Mouse (Mus musculus) frontal cortex, postnatal 10 days (tissue): ENCODE measurements around the gene Rtraf.
"Not testable (repeated sequence)": the region's sequence is repeated elsewhere in the genome, so short reads cannot be mapped to it uniquely, and the experiment has no call there.

ENCODE experiments used
- DNase-seq, 2 experiments: peaks; one replicate each; pipeline ENCODE4 v3.0.0; 2022; ENCODE audit warnings: low spot score in 2 of 2, mixed read lengths in 1 of 2

The Rtraf gene

DNA sequence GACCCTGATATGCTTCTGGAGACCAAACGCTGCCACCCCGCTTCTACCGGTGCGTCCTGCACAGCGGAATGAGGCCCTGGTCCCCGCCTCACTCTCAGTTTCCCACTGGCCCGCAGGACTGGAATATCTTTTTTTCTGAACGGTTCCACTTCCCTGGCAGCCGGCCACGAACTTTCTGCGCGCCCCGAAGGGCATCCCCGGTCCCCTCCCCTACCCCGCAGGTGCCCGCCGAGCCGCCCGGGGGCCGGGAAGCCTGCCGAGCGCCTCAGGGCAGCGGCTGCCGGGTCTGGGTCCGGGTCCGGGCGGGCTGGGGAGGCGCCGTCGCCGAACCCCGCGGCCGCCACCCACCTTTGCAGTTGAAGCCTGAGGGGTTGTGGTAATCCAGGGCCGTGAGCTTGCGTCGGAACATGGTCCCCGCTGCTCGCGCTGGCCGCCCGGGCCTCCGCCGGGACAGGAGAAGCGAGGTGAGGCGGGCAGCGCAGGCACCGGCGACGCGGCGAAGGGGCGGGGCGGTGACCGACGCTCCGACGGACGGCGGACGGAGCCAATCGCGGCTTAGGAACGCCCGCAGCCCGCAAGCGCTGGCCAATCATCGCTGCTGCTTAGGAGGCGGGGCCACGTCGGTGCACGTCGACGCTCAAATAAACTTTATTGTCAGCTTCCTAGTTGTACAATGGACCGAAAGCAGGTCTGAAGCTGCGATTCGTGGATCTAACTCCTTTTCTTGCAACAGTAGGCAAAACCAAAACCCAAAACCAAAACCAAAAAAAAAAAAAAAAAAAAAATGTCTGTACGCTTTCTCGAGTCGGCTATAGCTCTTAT lies at the start of gene Rtraf:
Rtraf (minus strand) TSS at position 504 of the 822 bp plus-strand sequence.
- peak; percentile 81 to 92 for DNase-seq

DNA sequence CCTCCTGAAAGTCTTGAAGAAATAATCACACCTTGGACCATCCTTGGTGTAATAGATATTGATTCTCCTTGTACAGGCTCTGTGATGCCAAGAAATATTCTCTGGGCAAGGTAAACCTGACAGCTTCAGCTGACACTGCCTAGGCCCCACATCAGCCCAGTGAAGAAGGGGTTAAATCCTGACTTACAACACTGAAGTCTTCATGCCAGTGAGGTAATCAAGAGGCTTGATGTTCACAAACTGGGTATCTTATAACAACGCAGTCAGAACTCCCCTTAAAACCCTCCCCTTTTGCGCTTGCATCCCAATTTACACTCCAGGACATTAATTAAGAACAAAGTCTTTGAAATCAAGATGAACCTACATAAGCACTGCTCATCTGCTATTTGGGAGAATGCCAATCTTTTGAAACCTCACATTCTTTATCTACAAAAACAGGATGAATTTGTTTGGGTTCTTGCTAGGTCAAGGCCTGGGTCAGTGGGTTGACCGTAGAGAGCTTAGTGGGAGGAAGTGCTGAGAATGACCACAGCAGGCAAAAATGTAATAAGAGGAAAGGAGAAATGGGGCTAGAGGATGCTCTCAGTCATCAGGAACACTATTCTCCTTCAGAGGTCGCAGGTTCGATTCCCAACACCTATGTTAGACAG lies 43.8 kb upstream of the Rtraf start:
- DNase-seq = no peak

DNA sequence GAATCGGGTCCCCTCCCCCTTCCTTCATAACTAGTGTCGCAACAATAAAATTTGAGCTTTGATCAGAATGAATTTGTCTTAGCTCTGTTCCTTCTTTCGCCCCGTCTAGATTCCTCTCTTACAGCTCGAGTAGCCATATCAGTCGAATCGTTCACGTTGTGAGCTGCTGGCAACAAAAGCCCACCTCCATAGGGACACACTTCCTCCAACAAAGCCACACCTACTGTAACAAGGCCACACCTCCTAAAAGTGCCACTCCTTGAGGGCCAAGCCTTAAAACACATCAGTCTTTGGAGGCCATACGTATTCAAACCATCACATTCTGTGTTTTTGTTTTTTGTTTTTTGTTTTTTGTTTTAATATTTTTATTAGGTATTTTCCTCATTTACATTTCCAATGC lies 41.5 kb upstream of the Rtraf start:
- DNase-seq = not testable (repeated sequence)

DNA sequence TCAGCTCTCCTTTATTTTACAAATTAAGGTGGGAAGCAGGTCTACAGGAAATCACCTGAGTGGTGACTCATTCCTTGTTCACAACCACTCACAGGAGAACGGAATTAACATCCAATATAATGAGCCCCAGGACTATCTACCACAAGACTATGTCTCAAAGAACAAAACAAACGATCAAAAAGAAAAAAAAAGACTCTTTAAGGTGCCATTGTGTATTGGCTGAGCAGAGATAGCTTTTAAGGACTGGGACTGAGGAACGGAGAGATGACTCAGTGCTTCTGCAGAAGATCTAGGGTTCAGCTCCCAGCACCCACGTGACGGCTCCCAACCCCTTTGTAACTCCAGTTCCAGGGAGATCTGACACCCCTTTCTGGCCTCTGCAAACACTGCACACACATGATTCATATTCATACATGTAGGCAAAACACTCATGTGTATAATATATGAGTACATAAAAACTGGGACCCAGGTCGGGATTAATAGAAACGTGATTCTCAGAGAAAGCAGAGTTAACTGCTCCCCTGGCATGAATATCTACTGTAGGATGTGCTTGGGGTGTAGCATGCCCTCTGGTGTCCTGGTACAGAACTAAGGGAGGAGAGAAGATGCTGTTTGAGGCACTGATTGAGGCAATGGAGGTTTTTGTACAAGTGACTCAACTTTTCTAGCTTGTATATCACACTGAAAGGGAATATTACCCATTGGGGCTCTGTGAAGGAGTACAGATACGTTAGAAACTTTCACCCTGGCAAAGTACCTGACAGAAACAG lies 37.9 kb upstream of the Rtraf start:
- no peak for DNase-seq

DNA sequence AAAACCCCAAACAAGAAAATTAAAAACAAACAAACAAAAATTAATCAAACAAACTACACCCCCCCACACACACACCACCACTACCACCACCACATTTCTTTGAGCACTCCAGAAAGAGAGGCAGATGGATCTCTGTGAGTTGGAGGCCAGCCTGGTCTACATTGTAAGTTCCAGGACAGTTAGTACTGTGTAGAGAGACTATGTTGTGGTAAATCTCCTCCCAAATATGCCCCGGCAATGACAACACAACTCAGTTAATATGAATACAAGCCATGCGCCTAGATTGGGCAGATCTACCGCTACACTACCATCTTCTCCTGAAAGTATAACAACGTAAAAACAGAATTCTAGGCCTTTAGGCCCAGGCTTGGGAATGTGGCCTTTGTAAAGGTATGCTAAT lies 36.7 kb upstream of the Rtraf start:
- no peak for DNase-seq

DNA sequence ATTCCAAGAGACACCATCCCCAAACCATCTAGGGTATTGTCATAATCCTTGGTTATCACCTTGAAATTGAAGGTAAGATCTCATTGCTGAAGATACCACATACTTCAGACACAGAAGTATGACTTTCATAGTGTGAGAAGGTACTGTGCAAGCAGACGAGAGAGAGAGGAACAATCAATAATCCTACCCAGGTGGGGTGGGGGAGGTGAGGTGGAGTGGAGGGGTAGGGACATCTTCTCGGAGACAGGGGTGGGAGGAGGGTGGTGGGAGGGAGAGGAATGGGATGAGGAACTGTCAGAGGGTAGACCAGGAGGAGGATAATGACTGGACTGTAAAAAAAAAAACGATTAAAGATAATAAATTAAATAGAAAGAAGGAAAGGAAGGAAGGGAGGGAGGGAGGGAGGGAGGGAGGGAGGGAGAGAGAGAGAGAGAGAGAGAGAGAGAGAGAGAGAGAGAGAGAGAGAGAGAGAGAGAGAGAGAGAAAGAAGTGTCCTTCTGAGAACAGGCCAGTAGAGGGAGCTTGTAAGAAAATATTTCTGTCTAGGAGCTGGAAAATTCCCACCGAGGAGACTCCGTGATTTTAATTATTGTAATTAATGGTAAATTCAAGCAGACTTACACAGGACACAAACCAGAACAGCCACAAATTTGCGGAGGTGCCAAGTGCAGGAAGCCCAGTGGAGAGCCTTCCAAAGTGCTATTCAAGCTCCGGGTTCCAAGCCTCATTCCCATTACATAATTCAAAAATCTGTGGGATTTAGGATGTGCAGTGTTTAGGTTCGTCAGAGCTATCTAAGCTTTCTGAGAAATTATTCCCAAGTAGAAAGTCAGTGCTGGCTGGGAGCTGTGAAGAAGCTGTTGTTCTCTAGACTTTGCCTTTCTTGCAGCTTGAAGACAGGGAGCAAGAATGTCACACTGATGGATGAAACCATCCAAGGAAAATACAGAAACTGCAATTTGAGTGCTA lies 35.5 kb upstream of the Rtraf start:
- DNase-seq = no peak

DNA sequence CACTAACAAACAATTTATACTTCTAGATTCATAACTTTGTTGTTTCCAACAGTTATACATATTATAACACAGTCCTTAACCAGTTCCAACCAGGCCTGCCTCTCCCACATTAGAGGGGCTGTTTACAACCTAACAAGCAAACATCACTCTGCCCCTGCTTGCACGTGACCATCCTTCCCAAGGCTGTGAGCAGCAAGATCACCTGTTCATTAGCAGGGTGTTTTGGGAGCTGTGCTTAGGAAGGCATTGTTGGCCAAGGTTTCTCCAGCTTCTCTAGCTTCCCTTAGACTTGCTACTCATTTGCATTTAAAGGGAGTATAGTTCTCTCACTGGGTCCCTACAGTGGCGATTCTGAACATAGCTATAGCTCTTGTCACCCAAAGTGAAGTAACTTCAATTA lies 34.7 kb upstream of the Rtraf start:
- no peak for DNase-seq

DNA sequence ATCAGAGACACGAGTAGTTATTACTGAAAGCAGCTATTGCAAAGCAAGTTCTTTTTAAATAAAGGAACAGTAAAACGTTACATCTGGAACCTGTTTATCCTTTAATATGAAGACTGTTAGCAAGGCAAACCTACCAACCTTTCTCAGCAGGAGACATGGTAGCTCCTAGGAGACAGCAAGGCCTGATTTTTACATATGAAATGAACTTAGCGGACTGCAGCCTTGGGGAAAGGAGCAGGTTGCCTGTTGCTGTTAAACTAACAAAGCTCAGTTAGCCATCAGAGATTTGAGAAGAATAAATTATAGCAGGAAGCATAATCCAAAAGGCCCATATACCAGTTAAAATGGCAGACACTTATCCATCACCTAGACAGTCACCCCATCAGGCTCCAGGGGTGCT lies 29.8 kb upstream of the Rtraf start:
- DNase-seq = no peak

DNA sequence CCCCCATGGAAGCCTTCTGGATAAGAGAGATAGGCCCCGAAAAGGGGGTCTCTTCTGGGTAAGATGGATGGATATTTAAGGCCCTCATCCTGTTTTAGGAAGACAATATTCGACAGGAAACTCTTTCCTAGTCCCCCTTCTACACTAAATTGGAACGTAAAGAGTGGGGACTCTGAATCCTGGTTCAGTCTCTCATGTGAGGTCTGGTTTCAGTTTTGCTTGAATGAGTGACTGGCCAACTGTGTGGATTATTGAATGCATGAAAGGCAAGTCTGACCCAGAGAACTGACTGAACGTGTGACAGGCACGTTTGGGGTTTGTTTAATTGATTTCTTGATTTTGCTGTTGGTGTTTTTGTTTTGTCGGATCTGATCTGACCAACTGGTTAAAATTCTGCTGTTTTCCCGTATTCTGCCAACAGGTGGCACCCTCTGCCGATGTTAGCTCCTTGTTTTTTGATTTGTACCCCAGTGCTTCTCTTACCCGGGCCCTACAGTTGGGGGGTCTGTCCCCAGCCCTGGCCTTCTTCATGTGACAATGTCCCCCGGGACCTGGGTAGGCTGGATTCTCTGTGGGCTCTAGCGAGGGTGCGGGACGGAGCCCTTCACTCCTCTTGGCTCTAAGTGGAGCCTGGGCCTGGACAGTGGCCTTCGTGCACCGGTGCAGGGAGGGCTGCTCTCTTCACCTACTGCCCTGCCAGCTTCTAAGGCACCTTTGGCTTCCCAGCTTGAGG lies 16.1 kb upstream of the Rtraf start:
- peak; percentile 25 to 67 for DNase-seq

DNA sequence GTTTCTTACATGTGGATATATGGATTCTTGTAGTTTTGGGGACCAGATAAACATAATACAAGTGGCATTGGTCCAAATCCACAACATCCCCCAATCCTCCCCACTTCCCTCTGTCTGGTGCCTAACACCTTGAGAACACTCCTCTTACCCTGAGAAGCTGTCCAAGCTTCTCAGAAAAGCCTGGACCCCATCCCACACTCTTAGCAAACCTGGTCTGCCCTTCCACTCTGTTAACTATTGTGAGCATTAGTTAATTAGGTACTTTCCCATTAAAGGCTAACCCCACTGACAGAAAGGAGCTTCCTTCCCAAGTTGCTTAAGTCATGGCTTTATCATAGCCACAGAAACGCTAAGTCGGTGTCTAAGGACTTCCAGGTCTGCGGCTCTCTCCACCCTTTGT lies 12.7 kb upstream of the Rtraf start:
- DNase-seq = no peak

DNA sequence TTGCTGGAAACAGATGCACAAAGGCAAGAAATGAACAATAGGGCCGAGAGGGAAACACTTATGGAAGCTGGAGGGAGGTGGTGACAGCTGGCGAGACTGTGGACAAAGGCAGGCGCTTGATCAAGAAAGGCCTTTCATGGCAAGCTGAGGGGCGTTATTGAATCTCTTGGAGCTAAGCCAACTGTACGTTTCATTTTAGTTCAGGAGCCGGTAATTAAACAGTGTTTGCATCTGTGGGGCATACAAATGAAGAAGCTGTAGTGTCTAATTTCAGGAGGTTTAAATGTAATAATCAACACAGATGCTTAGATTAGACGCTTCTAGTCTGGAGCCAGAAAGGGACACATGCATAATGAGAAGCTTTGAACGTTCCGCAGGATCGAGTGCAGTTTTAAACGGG lies 1.9 kb upstream of the Rtraf start:
- no peak for DNase-seq

DNA sequence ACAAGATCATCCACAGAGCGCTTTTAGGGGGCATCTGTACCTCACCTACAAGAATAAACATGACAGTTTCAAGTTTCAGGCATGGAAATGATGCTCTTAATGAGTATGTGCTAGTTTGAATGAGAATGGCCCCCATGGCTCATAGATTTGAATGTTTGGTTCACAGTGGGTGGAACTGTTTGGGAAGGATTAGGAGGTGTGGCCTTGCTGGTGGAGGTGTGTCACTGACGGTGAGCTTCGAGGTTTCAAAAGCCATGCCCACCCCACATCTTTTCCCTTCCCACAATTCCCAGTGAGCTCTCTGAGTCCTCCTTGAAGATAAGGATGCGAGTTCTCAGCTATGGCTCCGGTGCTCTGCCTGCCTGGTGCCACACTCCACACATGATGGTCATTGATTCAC lies 1.9 kb downstream of the Rtraf start:
- no peak for DNase-seq

DNA sequence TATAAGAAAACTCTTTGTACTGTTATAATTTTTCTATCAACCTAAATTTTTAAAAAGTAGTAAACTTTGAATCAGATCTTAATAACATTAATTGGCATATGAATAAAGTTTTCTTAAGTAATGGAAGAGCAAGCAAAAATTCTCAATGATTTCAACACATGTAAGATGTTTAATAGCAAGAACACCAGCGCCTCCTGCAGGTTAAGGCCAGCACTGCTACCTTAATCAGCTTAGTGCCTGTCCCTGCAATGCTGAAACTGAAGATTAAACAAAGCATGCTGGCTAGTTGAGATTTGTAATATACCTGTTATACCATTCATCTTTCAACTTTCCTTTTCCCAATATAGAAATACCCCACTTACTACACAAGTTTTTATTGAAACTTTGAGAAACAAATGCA lies 5.7 kb downstream of the Rtraf start:
- DNase-seq = peak in 1 of 2 experiments; percentile 77

DNA sequence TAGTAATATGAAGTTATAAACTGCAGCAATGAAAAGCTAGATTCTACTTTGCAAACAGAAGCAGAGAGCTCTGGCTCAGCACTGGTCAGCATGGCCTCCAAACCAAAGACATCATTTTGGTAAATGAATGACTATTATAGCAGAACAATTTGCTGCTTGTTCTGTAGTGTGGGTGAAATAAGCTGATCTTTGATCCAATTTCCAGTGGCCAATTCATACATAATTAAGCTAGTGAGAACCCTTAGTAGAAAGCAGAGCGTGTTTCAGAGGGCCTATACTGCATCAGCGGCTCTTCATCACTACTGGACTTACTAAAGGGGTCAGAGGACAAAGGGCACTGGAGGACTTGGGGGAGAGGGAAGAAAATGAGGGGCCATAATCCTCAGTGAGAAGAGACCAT lies 10.6 kb downstream of the Rtraf start:
- no peak for DNase-seq

DNA sequence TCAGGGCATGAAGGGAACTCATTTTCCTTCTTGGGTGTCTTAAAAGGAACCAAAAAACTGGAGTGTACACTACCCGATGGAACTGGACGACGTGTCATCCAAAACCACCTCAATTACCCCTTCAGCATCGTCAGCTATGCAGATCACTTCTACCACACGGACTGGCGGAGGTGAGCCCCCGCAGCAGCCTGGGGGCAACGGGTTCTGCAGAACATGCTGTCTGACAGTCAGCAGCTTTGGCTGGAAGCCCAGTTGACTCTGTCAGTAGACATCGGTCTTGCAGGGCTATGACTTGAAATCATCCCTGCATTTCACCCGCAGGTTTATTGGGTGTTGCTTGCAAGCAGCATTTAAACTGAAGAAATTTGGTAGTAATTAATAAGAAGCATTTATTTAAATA lies 13.7 kb downstream of the Rtraf start:
- no peak for DNase-seq

DNA sequence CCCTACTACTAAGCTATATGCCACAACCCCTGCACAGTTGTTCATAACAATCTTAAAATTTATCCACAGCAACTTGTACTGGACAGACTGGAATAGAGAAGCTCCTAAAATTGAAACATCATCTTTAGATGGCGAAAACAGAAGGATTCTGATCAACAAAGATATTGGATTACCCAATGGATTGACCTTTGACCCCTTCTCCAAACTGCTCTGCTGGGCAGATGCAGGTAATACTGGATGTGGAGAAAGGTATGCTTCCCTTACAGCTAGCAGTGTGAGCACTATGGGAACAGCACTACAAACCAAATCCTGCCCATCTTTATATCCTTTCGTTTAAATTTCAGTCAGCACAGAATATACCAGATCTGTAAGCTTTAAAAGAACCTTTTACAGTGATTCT lies 15.8 kb downstream of the Rtraf start:
- DNase-seq = no peak

DNA sequence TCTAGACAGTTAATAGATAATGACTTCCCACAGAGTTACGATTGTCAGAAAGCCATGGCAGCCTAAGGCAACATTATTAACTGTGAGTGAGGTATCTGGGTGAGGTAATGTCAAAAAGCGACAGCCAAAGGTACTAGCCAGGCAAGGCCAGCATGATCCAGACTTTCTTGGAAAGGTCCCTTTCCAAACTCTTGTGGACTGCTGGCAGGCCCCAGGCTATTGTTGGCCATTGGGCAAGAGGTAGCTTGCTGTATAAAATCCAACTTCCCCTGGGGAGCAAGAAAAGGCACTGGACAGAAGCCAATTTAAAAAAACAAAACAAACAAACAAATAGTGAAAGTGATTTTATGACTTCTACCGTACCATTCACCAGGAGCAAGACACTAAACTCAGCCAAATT lies 16.3 kb downstream of the Rtraf start:
- DNase-seq = no peak

DNA sequence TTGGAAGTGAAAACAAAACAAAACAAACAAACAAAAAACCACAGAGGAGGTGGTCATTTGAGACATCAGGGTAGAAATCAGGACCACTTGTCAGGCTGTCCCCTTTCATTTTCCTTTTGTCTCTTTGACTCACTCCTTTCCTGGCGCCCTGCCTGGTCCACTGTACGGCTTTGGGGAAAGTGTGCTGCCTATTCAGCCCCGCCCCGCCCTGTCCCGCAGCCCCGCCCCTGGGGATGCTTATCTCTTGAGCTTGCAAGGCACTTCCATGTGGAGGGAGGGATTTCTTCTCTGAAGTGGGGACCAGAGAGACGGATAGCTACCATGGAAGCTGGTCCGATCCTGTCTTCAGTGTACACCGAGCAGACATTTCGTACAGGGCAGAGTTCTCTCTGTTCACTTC lies 20.0 kb downstream of the Rtraf start:
- no peak for DNase-seq

DNA sequence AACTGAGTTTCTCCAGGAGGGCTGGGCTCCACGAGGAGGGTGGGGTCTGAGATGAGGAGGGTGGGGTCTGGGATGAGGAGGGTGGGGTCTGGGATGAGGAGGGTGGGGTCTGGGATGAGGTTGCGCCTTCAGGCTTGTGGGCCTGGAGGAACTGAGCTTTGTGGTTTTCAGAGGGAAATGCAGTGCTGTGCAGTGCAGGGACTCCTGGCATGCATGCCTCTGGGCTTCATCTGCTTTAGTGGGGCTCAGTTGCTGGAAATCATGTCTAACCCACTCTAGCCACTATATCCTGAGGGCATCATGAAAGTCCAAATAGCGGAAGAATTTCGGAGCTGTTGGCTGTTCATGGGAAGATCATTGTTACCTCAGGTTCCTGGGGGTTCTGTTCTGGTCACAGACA lies 20.4 kb downstream of the Rtraf start:
- no peak for DNase-seq

DNA sequence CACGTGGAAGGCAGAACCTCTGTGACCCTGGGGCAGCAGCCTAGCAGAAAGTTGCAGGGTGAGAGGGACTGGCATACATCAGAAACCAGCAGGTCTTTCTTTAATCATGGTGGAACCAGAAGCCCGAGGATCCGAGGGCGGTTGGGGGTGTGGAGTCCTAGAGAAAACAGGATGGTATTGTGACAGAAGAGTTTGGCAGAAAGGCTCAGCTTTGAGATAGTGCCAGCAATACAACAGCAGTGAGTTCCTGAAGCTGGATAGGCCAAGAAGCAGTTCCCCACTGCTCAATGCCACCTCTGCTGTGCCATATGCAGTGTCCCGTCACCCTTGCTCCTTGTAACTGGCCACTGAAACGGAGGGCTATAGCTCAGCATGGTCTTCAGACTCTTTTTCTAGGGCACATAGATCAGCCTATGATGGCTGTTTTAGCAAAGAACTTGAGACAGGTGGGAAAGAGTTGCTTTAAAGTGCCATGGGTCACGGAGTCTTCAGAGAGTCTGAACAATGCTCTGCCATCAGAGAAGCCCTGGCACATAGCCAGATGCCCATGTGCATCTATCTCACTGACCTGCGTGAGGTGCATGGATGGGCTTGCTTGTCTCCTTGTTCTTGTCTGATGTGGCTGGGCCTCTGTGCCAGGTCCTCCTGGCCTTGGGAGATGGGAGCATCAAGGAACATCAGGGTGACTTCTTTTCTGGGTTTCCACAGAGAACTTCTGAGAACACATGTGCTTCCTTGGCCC lies 22.0 kb downstream of the Rtraf start:
- no peak for DNase-seq
